Mouse (Mus musculus): ENCODE results near the gene Espn. TPM values are rescaled to one million over a fixed set of nuclear protein-coding genes. Genes with fewer than 3 reads are reported as not detected.

The Espn gene
- total and polyA plus RNA-seq, 3 experiments, result 4.3 to 48.0 (median 9.3) TPM

- H3K36me3 ChIP-seq (replicated peaks), result no peaks in the 10 kb centered on the region
- DNase-seq (ENCODE audit: low spot score) (no peak), ATAC-seq (ENCODE audit: extremely low read depth, insufficient number of reproducible peaks, low FRiP score, poor library complexity, severe bottlenecking) (no peak)
- H3K27me3 ChIP-seq (ENCODE audit: insufficient read depth, low read length), result peaks cover 12% of the 10 kb centered on the region; the same call in 1 of the 2 replicates
- TF ChIP-seq CTCF (IDR thresholded peaks at IDR 0.05; ENCODE audit: low read depth, low read length), result no peak
- H3K9me3 ChIP-seq (replicated peaks), result peaks cover 6% of the 10 kb centered on the region
- no peak overlapping the region for H3K4me3 ChIP-seq (ENCODE audit: low read depth, low read length)
- peaks cover 14% of the 10 kb centered on the region for H3K4me1 ChIP-seq (ENCODE audit: insufficient read depth, low read depth, low read length)
These were observed 16.9 kb upstream of the Espn start for GRCm38 (mm10) chr4:152169103-152169502.

GRCm38 (mm10) chr4:152168052-152168451, 15.9 kb upstream of the Espn start:
- peaks cover 14% of the 10 kb centered on the region for H3K4me1 ChIP-seq (ENCODE audit: insufficient read depth, low read depth, low read length)
- no peak for DNase-seq (ENCODE audit: low spot score)
- H3K36me3 ChIP-seq (replicated peaks), result no peaks in the 10 kb centered on the region
- no peak for ATAC-seq (ENCODE audit: extremely low read depth, insufficient number of reproducible peaks, low FRiP score, poor library complexity, severe bottlenecking)
- peaks cover 6% of the 10 kb centered on the region; the same call in 1 of the 2 replicates for H3K9me3 ChIP-seq (replicated peaks)
- no peak overlapping the region for H3K4me3 ChIP-seq (ENCODE audit: low read depth, low read length)
- H3K27me3 ChIP-seq (ENCODE audit: insufficient read depth, low read length), result peaks cover 12% of the 10 kb centered on the region; the same call in 1 of the 2 replicates
- TF ChIP-seq POLR2AphosphoS5 (IDR thresholded peaks at IDR 0.05; ENCODE audit: insufficient replicate concordance, low read depth, low read length) (no peak), CTCF (IDR thresholded peaks at IDR 0.05; ENCODE audit: low read depth, low read length) (no peak), TAL1 (conservative IDR thresholded peaks at IDR 0.05; ENCODE audit: low read depth, low read length) (no peak), GATA2 (IDR thresholded peaks at IDR 0.05; ENCODE audit: borderline replicate concordance, low read depth, low read length) (no peak), GATA1 (IDR thresholded peaks at IDR 0.05; ENCODE audit: borderline replicate concordance, low read length) (no peak)

GRCm38 (mm10) chr4:152165036-152165931, 13.1 kb upstream of the Espn start:
- Histone ChIP-seq H3K4me3 (ENCODE audit: low read depth, low read length) (no peak overlapping the region; the same call in 1 of the 2 replicates), H3K36me3 (replicated peaks) (no peaks in the 10 kb centered on the region), H3K27me3 (ENCODE audit: insufficient read depth, low read length) (peaks cover 22% of the 10 kb centered on the region), H3K9me3 (replicated peaks) (peaks cover 3% of the 10 kb centered on the region; the same call in 1 of the 2 replicates), H3K4me1 (ENCODE audit: insufficient read depth, low read depth, low read length) (peaks cover 18% of the 10 kb centered on the region)
- TF ChIP-seq CTCF (IDR thresholded peaks at IDR 0.05; ENCODE audit: low read depth, low read length), result peak; percentile 86
- TF ChIP-seq TAL1 (conservative IDR thresholded peaks at IDR 0.05; ENCODE audit: low read depth, low read length), result no peak
- no peak for TF ChIP-seq GATA1 (IDR thresholded peaks at IDR 0.05; ENCODE audit: borderline replicate concordance, low read length)
- TF ChIP-seq POLR2AphosphoS5 (IDR thresholded peaks at IDR 0.05; ENCODE audit: insufficient replicate concordance, low read depth, low read length), result no peak
- no peak for TF ChIP-seq GATA2 (IDR thresholded peaks at IDR 0.05; ENCODE audit: borderline replicate concordance, low read depth, low read length)
- DNase-seq (ENCODE audit: low spot score), result no peak
- peak; percentile 56; the same call in 1 of the 2 replicates for ATAC-seq (ENCODE audit: extremely low read depth, insufficient number of reproducible peaks, low FRiP score, poor library complexity, severe bottlenecking)

- ATAC-seq (ENCODE audit: extremely low read depth, insufficient number of reproducible peaks, low FRiP score, poor library complexity, severe bottlenecking) (no peak), DNase-seq (ENCODE audit: low spot score) (no peak)
- H3K36me3 ChIP-seq (replicated peaks), result no peaks in the 10 kb centered on the region
- H3K27me3 ChIP-seq (ENCODE audit: insufficient read depth, low read length), result peaks cover 32% of the 10 kb centered on the region
- H3K4me1 ChIP-seq (ENCODE audit: insufficient read depth, low read depth, low read length), result peaks cover 40% of the 10 kb centered on the region
- peaks cover 3% of the 10 kb centered on the region; the same call in 1 of the 2 replicates for H3K9me3 ChIP-seq (replicated peaks)
- TF ChIP-seq CTCF (IDR thresholded peaks at IDR 0.05; ENCODE audit: low read depth, low read length) (no peak), TAL1 (conservative IDR thresholded peaks at IDR 0.05; ENCODE audit: low read depth, low read length) (no peak), POLR2AphosphoS5 (IDR thresholded peaks at IDR 0.05; ENCODE audit: insufficient replicate concordance, low read depth, low read length) (no peak), GATA2 (IDR thresholded peaks at IDR 0.05; ENCODE audit: borderline replicate concordance, low read depth, low read length) (no peak), GATA1 (IDR thresholded peaks at IDR 0.05; ENCODE audit: borderline replicate concordance, low read length) (no peak)
- no peak overlapping the region for H3K4me3 ChIP-seq (ENCODE audit: low read depth, low read length)
These were observed 10.6 kb upstream of the Espn start for GRCm38 (mm10) chr4:152162748-152163147.

- no peak for DNase-seq (ENCODE audit: low spot score)
- H3K36me3 ChIP-seq (replicated peaks), result no peaks in the 10 kb centered on the region
- no peak overlapping the region for H3K4me3 ChIP-seq (ENCODE audit: low read depth, low read length)
- peaks cover 3% of the 10 kb centered on the region; the same call in 1 of the 2 replicates for H3K9me3 ChIP-seq (replicated peaks)
- H3K27me3 ChIP-seq (ENCODE audit: insufficient read depth, low read length), result peaks cover 32% of the 10 kb centered on the region
- H3K4me1 ChIP-seq (ENCODE audit: insufficient read depth, low read depth, low read length), result peaks cover 45% of the 10 kb centered on the region
- TF ChIP-seq GATA2 (IDR thresholded peaks at IDR 0.05; ENCODE audit: borderline replicate concordance, low read depth, low read length) (no peak), GATA1 (IDR thresholded peaks at IDR 0.05; ENCODE audit: borderline replicate concordance, low read length) (no peak), POLR2AphosphoS5 (IDR thresholded peaks at IDR 0.05; ENCODE audit: insufficient replicate concordance, low read depth, low read length) (no peak), TAL1 (conservative IDR thresholded peaks at IDR 0.05; ENCODE audit: low read depth, low read length) (no peak), CTCF (IDR thresholded peaks at IDR 0.05; ENCODE audit: low read depth, low read length) (no peak)
- no peak for ATAC-seq (ENCODE audit: extremely low read depth, insufficient number of reproducible peaks, low FRiP score, poor library complexity, severe bottlenecking)
These were observed 9.4 kb upstream of the Espn start for GRCm38 (mm10) chr4:152161601-152162000.

GRCm38 (mm10) chr4:152160748-152161147, 8.6 kb upstream of the Espn start:
- H3K27me3 ChIP-seq (ENCODE audit: insufficient read depth, low read length), result peaks cover 32% of the 10 kb centered on the region
- ATAC-seq (ENCODE audit: extremely low read depth, insufficient number of reproducible peaks, low FRiP score, poor library complexity, severe bottlenecking), result no peak
- TF ChIP-seq TAL1 (conservative IDR thresholded peaks at IDR 0.05; ENCODE audit: low read depth, low read length) (no peak), POLR2AphosphoS5 (IDR thresholded peaks at IDR 0.05; ENCODE audit: insufficient replicate concordance, low read depth, low read length) (no peak), GATA2 (IDR thresholded peaks at IDR 0.05; ENCODE audit: borderline replicate concordance, low read depth, low read length) (no peak), CTCF (IDR thresholded peaks at IDR 0.05; ENCODE audit: low read depth, low read length) (no peak), GATA1 (IDR thresholded peaks at IDR 0.05; ENCODE audit: borderline replicate concordance, low read length) (no peak)
- H3K4me3 ChIP-seq (ENCODE audit: low read depth, low read length), result no peak overlapping the region
- H3K36me3 ChIP-seq (replicated peaks), result no peaks in the 10 kb centered on the region
- H3K9me3 ChIP-seq (replicated peaks), result peaks cover 3% of the 10 kb centered on the region; the same call in 1 of the 2 replicates
- no peak for DNase-seq (ENCODE audit: low spot score)
- H3K4me1 ChIP-seq (ENCODE audit: insufficient read depth, low read depth, low read length), result peaks cover 42% of the 10 kb centered on the region

Data from G1E (cell line).